Mouse (Mus musculus): ENCODE measurements at regions not wholly inside any gene's neighbourhood (a gene's known extent, or its start where the extent isn't known, plus 50 kb on each side); places are given as distances from the start of the nearest gene placed in this dataset.

DNA sequence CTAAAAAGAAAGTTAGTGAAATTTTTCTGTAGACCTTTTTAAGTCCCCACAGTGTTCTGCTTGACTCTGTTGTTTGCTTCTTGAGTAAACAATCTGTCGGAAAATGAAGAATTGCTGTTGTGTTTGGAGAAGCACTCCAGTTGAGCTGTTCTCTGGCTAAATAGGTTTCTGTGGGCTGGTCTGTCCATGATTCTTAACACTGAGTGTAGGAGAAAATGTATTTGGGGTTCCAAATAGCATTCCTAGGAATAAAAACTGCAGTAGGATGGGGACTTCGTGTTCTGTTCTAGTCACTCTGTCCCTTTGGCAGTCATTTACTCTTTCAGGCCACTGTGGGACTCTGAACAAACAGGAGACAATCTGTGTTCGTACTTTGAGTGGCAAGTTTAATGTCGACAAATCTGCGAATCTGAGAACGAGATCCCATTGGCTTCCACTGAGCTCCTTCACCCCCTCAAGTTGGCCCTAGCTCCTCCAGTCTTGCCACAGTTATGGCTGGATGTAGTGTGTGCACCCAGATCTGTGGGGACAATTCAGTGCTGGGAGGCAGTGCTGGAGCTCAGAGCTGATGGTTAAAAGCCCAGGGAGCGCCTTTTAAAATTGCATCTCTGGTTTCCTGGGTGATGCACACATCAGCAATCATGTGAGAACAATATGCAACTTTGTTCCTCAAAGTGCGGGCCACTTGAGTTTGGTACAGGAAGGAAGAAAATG lies 330.2 kb downstream of the Lmbrd1 start:
- no peak overlapping the region for H3K4me2 ChIP-seq (ENCODE audit: insufficient read depth, low read depth, poor library complexity, severe bottlenecking)
- H3K4me1 ChIP-seq (ENCODE audit: control insufficient read depth in 1 of 2, insufficient read depth in 2 of 2), result no peaks in the 10 kb centered on the region
- no peaks in the 10 kb centered on the region for H3K36me3 ChIP-seq (replicated peaks in 1 of 2; ENCODE audit: control insufficient read depth in 1 of 2, insufficient read depth in 1 of 2, low read length in 1 of 2)
- DNase-seq (ENCODE audit: extremely low read depth), result no peak
- no peaks in the 10 kb centered on the region for H3K27me3 ChIP-seq (replicated peaks)
- peaks cover 38% of the 10 kb centered on the region for H3K9me3 ChIP-seq (replicated peaks; ENCODE audit: low read length)
- H3K27ac ChIP-seq (ENCODE audit: insufficient read depth, low read depth), result no peak overlapping the region
- H3K9ac ChIP-seq (ENCODE audit: insufficient read depth, low read depth), result no peak overlapping the region
- in situ Hi-C loops (cut with MboI; ENCODE audit: low pct_ligation_motif_present, low pct_unique_long_range_greater_than_20kb, low sequenced_read_pairs), result no loop called here
- TF ChIP-seq USF2 (conservative IDR thresholded peaks at IDR 0.05; ENCODE audit: low read depth, low read length) (no peak), BHLHE40 (IDR thresholded peaks at IDR 0.05; ENCODE audit: low read depth, low read length) (no peak), SMC3 (IDR thresholded peaks at IDR 0.05; ENCODE audit: low read depth, low read length) (no peak), KAT2A (IDR thresholded peaks at IDR 0.05; ENCODE audit: insufficient replicate concordance, low read length) (no peak), EP300 (IDR thresholded peaks at IDR 0.05; ENCODE audit: low read length) (no peak), ZMIZ1 (IDR thresholded peaks at IDR 0.05; ENCODE audit: low read depth, low read length) (no peak), NRF1 (IDR thresholded peaks at IDR 0.05; ENCODE audit: low read depth, low read length) (no peak), MAZ (IDR thresholded peaks at IDR 0.05; ENCODE audit: low read depth, low read length) (no peak), IRF4 (IDR thresholded peaks at IDR 0.05; ENCODE audit: low read depth, low read length) (no peak), SIN3A (IDR thresholded peaks at IDR 0.05; ENCODE audit: low read length) (no peak), RCOR1 (conservative IDR thresholded peaks at IDR 0.05; ENCODE audit: low read depth, low read length) (no peak), UBTF (IDR thresholded peaks at IDR 0.05; ENCODE audit: low read depth, low read length) (no peak), RAD21 (IDR thresholded peaks at IDR 0.05; ENCODE audit: low read depth, low read length) (no peak), JUND (conservative IDR thresholded peaks at IDR 0.05; ENCODE audit: low read depth, low read length) (no peak), USF1 (IDR thresholded peaks at IDR 0.05; ENCODE audit: low read depth, low read length) (no peak)
- no peaks in the 10 kb centered on the region for H3K79me2 ChIP-seq (replicated peaks; ENCODE audit: control insufficient read depth, extremely low read depth, insufficient read depth, poor library complexity, severe bottlenecking)
- no peak overlapping the region for H3K4me3 ChIP-seq (replicated peaks in 1 of 3; ENCODE audit: low read depth in 2 of 3, low read length in 2 of 3, poor library complexity in 1 of 3)
- dilution Hi-C loops (cut with MboI; ENCODE audit: extremely low pct_ligation_motif_present, extremely low pct_unique_long_range_greater_than_20kb, low sequenced_read_pairs), result no loop called here

DNA sequence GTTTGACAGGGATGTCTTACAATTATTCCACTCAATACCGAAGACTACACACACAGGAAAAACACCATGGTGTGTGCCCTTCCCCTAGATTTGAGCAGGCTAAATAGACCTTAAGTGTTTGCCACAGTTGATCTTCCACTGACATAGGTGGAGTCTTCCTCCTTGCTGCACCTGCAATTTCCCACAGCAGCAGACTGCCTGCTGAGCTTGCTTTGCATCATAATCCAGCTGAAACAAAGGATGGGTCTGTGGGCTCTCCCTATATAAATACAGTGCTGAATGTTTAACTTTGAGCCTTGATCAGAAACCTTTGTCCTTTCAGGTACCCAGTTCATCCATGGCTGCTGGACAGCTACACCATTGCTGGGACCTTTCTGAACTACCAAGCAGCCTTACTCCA lies 334.3 kb downstream of the Lmbrd1 start:
- no peaks in the 10 kb centered on the region for H3K27me3 ChIP-seq (replicated peaks)
- in situ Hi-C loops (cut with MboI; ENCODE audit: low pct_ligation_motif_present, low pct_unique_long_range_greater_than_20kb, low sequenced_read_pairs) (no loop called here), dilution Hi-C loops (cut with MboI; ENCODE audit: extremely low pct_ligation_motif_present, extremely low pct_unique_long_range_greater_than_20kb, low sequenced_read_pairs) (no loop called here)
- no peak overlapping the region for H3K9ac ChIP-seq (ENCODE audit: insufficient read depth, low read depth)
- TF ChIP-seq RAD21 (IDR thresholded peaks at IDR 0.05; ENCODE audit: low read depth, low read length), result no peak
- TF ChIP-seq MXI1 (IDR thresholded peaks at IDR 0.05; ENCODE audit: low read depth, low read length), result no peak
- TF ChIP-seq ETS1 (conservative IDR thresholded peaks at IDR 0.05; ENCODE audit: low read depth, low read length), result no peak
- TF ChIP-seq IRF4 (IDR thresholded peaks at IDR 0.05; ENCODE audit: low read depth, low read length), result no peak
- TF ChIP-seq GABPA (IDR thresholded peaks at IDR 0.05; ENCODE audit: insufficient replicate concordance, low read depth, low read length), result no peak
- no peak for TF ChIP-seq NELFE (IDR thresholded peaks at IDR 0.05; ENCODE audit: low read depth, low read length)
- TF ChIP-seq MAZ (IDR thresholded peaks at IDR 0.05; ENCODE audit: low read depth, low read length), result no peak
- TF ChIP-seq SMC3 (IDR thresholded peaks at IDR 0.05; ENCODE audit: low read depth, low read length), result no peak
- no peak for TF ChIP-seq MYC (IDR thresholded peaks at IDR 0.05; ENCODE audit: low read depth, low read length)
- no peak for TF ChIP-seq ELF1 (IDR thresholded peaks at IDR 0.05; ENCODE audit: low read depth, low read length)
- TF ChIP-seq NRF1 (IDR thresholded peaks at IDR 0.05; ENCODE audit: low read depth, low read length), result no peak
- no peak for TF ChIP-seq ZMIZ1 (IDR thresholded peaks at IDR 0.05; ENCODE audit: low read depth, low read length)
- TF ChIP-seq USF2 (conservative IDR thresholded peaks at IDR 0.05; ENCODE audit: low read depth, low read length), result no peak
- no peak for TF ChIP-seq POLR2A (IDR thresholded peaks at IDR 0.05; ENCODE audit: low read depth, low read length)
- no peak for TF ChIP-seq RCOR1 (conservative IDR thresholded peaks at IDR 0.05; ENCODE audit: low read depth, low read length)
- no peak for TF ChIP-seq ZKSCAN1 (IDR thresholded peaks at IDR 0.05; ENCODE audit: borderline replicate concordance, low read depth, low read length)
- TF ChIP-seq KAT2A (IDR thresholded peaks at IDR 0.05; ENCODE audit: insufficient replicate concordance, low read length), result no peak
- no peak for TF ChIP-seq JUN (IDR thresholded peaks at IDR 0.05; ENCODE audit: insufficient read depth, low read depth, low read length)
- no peaks in the 10 kb centered on the region for H3K79me2 ChIP-seq (replicated peaks; ENCODE audit: control insufficient read depth, extremely low read depth, insufficient read depth, poor library complexity, severe bottlenecking)
- H3K4me3 ChIP-seq (replicated peaks in 1 of 3; ENCODE audit: low read depth in 2 of 3, low read length in 2 of 3, poor library complexity in 1 of 3), result no peak overlapping the region
- peaks cover 24% of the 10 kb centered on the region for H3K9me3 ChIP-seq (replicated peaks; ENCODE audit: low read length)
- no peak overlapping the region for H3K4me2 ChIP-seq (ENCODE audit: insufficient read depth, low read depth, poor library complexity, severe bottlenecking)
- H3K36me3 ChIP-seq (replicated peaks in 1 of 2; ENCODE audit: control insufficient read depth in 1 of 2, insufficient read depth in 1 of 2, low read length in 1 of 2), result no peaks in the 10 kb centered on the region
- H3K27ac ChIP-seq (ENCODE audit: insufficient read depth, low read depth), result no peak overlapping the region
- no peaks in the 10 kb centered on the region for H3K4me1 ChIP-seq (ENCODE audit: control insufficient read depth in 1 of 2, insufficient read depth in 2 of 2)
- DNase-seq (ENCODE audit: extremely low read depth), result no peak
